Mouse (Mus musculus) frontal cortex, postnatal 10 days (tissue): ENCODE measurements at regions not wholly inside any gene's neighbourhood (a gene's known extent, or its start where the extent isn't known, plus 50 kb on each side); places are given as distances from the start of the nearest gene placed in this dataset.
A peak's percentile ranks its signal among the peaks of the same experiment; 100 is the strongest.

ENCODE experiments used
- DNase-seq, 2 experiments: peaks; one replicate each; pipeline ENCODE4 v3.0.0; 2022; ENCODE audit warnings: low spot score in 2 of 2, mixed read lengths in 1 of 2

GRCm38 (mm10) chr6:106876690-106877089, 76.8 kb upstream of the Crbn start:
- DNase-seq: no peak

DNA sequence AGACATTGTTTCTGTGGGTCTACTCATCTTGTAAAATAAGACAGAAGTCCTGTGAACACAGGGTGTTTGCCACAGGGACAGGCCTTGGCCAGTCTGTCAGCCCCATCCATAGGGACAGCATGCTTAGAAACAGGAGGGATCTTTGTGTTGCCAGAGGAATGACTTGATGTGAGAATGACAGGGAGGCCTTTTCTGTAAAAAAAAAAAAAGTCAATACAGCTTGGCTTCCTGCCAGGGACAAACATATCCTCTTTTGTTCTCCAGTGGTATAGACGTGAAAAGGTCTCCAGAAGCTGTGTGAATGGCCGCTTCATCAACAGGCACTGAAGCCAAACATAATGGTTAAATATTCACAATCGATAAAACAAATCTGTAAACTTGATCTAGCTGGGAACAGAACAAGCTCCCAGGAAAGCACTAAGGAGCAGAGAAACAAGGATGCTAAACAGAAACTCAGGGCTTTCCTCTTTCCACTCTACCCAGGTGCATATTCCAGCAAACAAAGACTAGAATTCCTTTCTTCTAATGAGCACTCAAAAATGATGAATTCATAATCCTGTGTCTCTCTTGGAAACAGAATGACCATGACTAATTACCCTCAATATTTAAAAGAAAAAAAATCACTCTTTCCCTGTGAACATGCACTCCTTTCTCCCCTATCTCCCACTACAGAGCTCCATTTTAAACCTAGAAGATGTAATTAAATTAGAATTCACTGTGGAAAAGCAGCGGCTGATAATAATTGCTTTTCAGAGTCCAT, 92.2 kb upstream of the Crbn start:
- DNase-seq: no peak

- DNase-seq: no peak
These were observed 92.7 kb upstream of the Crbn start for GRCm38 (mm10) chr6:106892639-106892934.

GRCm38 (mm10) chr6:106903953-106904683, 104.2 kb upstream of the Crbn start:
- no peak for DNase-seq

DNA sequence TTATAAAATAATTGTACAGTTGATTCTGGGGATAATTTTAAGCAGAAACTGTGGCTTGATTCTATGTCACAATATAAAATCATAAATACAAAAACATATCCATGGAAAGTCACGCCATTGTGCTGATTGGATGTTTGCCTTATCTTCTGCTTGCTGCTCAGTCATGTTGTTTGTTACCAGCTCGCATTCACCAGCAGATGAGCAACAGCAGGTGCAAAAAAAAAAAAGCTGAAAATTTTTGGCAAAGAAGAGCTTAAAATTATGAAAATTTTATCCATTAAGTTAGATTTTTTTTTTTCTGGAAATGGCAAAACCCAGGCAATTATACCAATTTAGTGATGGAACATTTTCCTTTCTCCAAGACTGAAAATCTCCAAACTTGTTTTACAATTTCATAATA, 115.2 kb upstream of the Crbn start:
- no peak for DNase-seq

DNA sequence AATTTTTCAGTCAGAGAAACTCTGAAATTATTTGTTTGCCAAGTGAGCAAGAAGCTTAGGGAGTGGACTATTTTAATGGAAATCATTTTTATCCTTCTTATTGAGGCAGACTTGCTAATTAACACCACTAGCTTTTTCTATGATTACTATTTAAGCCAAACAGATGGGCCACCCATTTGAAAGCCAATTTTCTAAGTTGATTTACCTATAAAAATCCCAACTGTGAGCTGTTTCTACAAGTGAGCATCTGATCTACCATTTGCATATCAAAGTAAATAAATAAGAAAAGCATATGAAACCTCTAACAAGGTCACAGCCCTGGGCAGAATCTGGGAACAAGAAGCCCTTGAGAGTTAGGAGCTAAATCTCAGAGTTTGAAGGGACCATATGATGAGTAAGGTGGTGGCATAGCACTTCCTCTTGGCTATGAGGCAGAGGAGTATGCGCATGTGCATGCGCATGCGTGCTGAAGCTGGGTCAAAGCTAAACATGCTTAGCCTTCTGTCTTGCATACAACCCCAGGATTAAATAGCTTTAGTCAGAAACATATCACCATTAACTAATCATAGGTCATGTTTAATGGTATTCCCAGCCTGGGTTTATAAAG, 116.9 kb upstream of the Crbn start:
- no peak for DNase-seq

DNA sequence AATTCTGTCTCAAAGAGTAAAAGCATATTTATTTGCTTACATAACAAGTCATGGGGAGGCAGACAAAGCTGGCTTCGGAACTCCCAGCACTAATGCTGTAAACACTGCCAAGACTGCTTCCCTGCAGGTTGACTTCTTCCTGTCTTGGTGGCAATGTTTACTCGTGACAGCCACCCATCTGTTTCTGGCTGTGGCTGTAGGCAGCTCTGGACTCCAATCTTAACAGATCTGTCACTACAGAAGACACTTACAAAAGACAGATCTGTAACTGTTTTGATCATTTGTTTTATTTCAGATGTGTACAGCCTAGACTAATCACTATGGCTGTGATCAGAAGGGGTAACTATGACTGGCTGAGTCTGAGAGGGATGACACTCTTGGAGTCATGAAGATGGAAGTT, 121.1 kb upstream of the Crbn start:
- no peak for DNase-seq

GRCm38 (mm10) chr6:106925486-106925885, 125.6 kb upstream of the Crbn start:
- DNase-seq: no peak

- DNase-seq: no peak
These were observed 133.7 kb upstream of the Crbn start for GRCm38 (mm10) chr6:106933584-106933983.

GRCm38 (mm10) chr6:106946227-106946927, 146.5 kb upstream of the Crbn start:
- DNase-seq: no peak

DNA sequence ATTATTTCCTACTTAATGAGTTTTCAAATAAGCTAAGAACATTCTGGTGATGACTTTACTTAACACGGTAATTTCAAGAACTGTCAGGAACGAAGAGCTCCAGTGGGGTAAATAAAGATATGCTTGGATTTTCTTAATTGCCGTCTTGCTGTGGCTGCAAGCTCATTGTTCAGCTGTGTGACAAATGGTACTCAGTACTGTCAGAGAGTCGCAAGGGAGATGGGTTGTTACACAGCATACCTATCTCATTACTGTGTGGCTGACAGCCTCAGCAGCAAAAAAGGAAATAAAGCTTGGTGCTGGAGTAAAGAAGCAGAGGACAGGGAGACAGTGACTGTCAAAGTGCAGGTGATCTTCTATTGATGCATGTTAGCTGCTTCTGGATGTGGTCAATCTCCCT, 151.0 kb upstream of the Crbn start:
- DNase-seq: no peak

DNA sequence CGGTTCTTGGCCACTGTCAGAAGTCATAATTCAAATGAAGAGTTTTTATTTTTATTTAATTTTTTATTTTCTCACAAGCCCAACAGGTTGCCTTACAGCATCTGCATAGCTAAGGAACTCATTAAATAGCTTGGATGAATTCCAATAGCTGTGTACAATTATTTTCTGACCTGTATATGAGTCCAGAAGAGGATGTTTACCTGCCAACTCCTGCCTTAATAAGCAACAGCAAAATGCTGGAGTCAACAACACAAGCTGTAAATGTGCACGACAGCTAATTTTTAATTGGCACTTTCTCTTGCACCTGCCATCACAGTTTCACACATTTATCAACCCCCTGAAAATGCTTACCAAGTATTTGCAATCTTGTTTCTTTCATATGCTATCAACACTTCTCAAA, 161.4 kb upstream of the Crbn start:
- DNase-seq: no peak

DNA sequence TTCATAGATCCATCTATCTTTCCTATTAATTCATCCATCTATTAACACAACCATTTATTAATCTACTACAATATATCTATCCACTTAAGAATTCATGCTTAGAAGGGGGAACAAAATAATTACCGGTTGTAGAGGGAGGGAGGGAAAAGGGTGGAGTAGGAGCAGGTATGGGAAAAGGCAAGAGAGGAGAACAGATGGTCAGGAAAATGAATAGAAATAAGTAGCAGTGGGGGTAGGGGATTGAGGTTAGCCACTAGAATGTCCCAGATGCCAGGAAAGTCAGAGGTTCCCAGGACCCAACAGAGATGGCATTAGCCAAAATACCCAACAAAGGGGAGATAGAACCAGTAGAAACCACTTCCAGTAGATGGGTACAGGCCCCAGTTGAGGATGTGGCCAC, 164.5 kb upstream of the Crbn start:
- DNase-seq: no peak

DNA sequence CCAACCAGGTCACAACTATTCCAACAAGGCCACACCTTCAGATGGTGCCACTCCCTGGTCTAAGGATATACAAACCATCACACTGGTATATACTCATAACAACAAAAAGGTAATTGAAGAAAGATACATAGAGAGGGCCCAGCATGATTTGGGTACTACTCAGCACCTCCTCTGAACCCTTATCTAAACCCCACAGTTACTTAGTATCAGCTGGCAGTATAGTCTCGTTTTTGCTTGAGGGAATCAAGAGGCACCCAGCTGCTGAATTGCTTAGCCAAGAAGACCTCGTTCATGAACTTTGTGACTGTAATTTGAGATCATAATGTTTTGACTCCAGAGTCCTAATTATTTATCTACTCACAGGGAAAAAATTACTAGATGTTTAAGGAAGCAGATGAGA, 175.6 kb upstream of the Crbn start:
- DNase-seq: no peak

GRCm38 (mm10) chr6:106978721-106979120, 178.8 kb upstream of the Crbn start:
- no peak for DNase-seq

GRCm38 (mm10) chr6:106979755-106980154, 179.9 kb upstream of the Crbn start:
- no peak for DNase-seq

DNA sequence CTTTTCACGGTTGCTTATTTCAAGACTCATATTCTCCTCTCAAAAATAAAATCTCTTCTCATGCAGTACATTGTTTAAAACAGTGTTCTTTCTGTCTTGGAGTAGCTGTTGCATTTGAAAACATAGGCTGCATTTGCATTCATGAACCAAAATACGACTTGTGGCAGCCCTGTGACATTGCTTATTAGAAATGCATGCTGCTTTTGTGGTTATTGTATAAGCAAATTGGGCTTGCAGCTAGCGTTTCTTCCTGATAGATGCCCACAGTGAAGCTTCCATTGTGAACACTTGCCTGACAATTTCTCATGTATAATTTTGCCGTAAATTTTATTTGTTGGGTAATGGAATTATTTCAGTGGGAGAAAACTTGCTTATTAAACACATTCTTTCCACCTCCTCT, 180.3 kb upstream of the Crbn start:
- DNase-seq: no peak

GRCm38 (mm10) chr6:106981232-106981631, 181.4 kb upstream of the Crbn start:
- no peak for DNase-seq

- DNase-seq: no peak
These were observed 185.4 kb upstream of the Crbn start for GRCm38 (mm10) chr6:106985132-106985801.

DNA sequence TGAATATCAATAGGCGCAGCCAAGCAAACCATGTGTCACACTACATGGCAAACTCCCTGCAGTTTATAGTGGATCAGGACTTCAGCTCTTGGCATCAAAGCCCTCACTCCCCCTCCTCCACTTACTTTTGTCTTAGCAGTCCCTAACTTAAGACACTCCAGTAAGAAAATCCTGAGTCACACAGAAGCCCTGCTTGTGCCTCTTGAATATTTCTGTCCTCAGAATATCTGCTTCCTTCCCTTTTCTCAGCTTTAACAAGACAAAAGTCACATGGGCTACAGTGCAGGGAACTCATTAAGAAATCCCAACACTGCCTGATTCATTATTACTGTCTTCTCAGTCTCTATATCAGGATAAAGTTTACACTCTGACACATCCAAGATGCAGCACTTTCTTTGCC, 191.7 kb upstream of the Crbn start:
- peak in 1 of 2 experiments; percentile 5 for DNase-seq

DNA sequence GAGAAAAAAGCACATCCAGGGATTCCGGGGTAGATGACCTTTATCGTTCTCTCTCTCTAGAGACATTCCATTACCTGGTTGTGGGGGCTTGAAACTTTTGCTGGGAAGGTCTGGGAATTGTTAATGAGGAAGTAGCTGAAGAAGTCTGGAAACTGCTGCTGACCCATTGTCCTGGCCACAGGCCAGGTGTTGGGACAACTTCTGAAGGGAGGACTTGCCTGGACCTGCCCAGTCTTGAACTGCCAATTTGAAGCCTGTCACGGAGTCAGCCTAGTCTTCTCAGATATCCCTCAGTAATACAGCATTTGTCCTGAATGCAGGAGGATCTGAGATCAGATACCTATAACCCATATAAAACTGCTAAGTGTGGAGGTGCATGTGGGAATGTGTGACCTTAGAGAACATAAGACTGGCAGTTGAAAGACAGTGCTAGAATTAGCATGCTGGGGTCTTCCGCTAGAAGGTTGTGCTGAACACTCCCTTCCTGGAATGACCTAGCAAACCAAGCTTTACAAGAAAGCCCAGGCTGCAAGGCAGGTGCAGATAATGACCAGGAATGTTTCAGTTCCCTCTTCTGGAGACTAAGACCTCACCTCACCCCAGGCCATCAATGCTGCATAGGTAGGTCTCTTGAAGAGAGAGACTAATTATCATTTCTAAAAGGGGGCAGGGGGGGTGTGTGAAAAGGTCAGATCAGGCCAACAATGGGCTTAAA, 204.7 kb upstream of the Crbn start:
- DNase-seq: no peak
